Mouse (Mus musculus) neural tube, embryonic 13.5 days (tissue): ENCODE measurements around the gene Bmp2. TPM values are rescaled to one million over a fixed set of nuclear protein-coding genes. Genes with fewer than 3 reads are reported as not detected.
A peak's percentile ranks its signal among the peaks of the same experiment; 100 is the strongest.

Experiments
- ATAC-seq: fragments of 200-750 bp; cut with Nextera tagmentation; 2 replicates; pipeline ENCODE4 v1.8.0; 2017; ENCODE audit warnings: low read depth, mild to moderate bottlenecking, moderate TSS enrichment, moderate library complexity
- H3K27ac ChIP-seq: fragments of 300-500 bp; sonication (generic); replicated peaks from 2 replicates; pipeline ENCODE4 v1.5.1; 2015; ENCODE audit warnings: moderate library complexity, mild to moderate bottlenecking, inconsistent platforms
- H3K27me3 ChIP-seq: fragments of 300-500 bp; sonication (generic); 2 replicates; pipeline ENCODE4 v1.6.1; 2015; ENCODE audit warnings: mild to moderate bottlenecking, inconsistent platforms
- H3K36me3 ChIP-seq: fragments of 300-500 bp; sonication (generic); 2 replicates; pipeline ENCODE4 v1.6.1; 2015; ENCODE audit warnings: mild to moderate bottlenecking, inconsistent platforms
- H3K4me1 ChIP-seq: fragments of 300-500 bp; sonication (generic); replicated peaks from 2 replicates; pipeline ENCODE4 v1.6.1; 2015; ENCODE audit warnings: inconsistent platforms
- H3K4me2 ChIP-seq: fragments of 300-500 bp; sonication (generic); 2 replicates; pipeline ENCODE4 v1.6.1; 2015; ENCODE audit warnings: inconsistent platforms, mild to moderate bottlenecking, moderate library complexity
- H3K4me3 ChIP-seq: fragments of 300-500 bp; sonication (generic); 2 replicates; pipeline ENCODE4 v1.5.1; 2015; ENCODE audit warnings: mild to moderate bottlenecking, inconsistent platforms
- H3K9ac ChIP-seq: fragments of 300-500 bp; sonication (generic); 2 replicates; pipeline ENCODE4 v1.6.1; 2015; ENCODE audit warnings: moderate library complexity, mild to moderate bottlenecking, inconsistent platforms
- H3K9me3 ChIP-seq: fragments of 300-500 bp; sonication (generic); 2 replicates; pipeline ENCODE4 v1.6.1; 2016; ENCODE audit warnings: inconsistent platforms
- WGBS: fragments of 180-500 bp; shearing (Covaris S2); methylation state at CpG from one replicate; pipeline ENCODE4 v1.1.7; 2015; 5-methylcytosine and 5-hydroxymethylcytosine counted together
- polyA plus RNA-seq: library from polyadenylated mRNA; unstranded; fragments of >200 nt; fragmentation: Nextera tagmentation; extraction: Ambion mirVana; gene quantifications from 2 replicates; pipeline ENCODE4 v1.2.1, GENCODE M21; 2015

The Bmp2 gene
- polyA plus RNA-seq, 1 experiment from 2014 or later: 2.6 TPM

- Histone ChIP-seq H3K9me3 (no peaks in the 10 kb centered on the region), H3K4me3 (no peak overlapping the region), H3K4me2 (no peak overlapping the region), H3K36me3 (no peaks in the 10 kb centered on the region), H3K4me1 (no peaks in the 10 kb centered on the region), H3K9ac (no peak overlapping the region), H3K27ac (no peak overlapping the region), H3K27me3 (no peaks in the 10 kb centered on the region)
- no peak for ATAC-seq
- WGBS: 79% methylated on average over 3 of the region's 3 CpGs
Observed at GRCm38 (mm10) chr2:133533073-133533472, 18.9 kb upstream of the Bmp2 start.

- no peak overlapping the region for H3K27ac ChIP-seq
- H3K4me1 ChIP-seq: no peaks in the 10 kb centered on the region
- H3K27me3 ChIP-seq: no peaks in the 10 kb centered on the region
- WGBS: 62% methylated on average over 9 of the region's 9 CpGs
- no peak overlapping the region for H3K9ac ChIP-seq
- no peaks in the 10 kb centered on the region for H3K36me3 ChIP-seq
- no peak for ATAC-seq
- no peak overlapping the region for H3K4me3 ChIP-seq
- H3K9me3 ChIP-seq: no peaks in the 10 kb centered on the region
- no peak overlapping the region for H3K4me2 ChIP-seq
Observed at GRCm38 (mm10) chr2:133535481-133535880, 16.5 kb upstream of the Bmp2 start.

GRCm38 (mm10) chr2:133536812-133537211 is 15.1 kb upstream of the Bmp2 start:
- 87% methylated on average over 7 of the region's 7 CpGs for WGBS
- H3K27ac ChIP-seq: no peak overlapping the region
- no peak for ATAC-seq

GRCm38 (mm10) chr2:133540702-133541101 is 11.3 kb upstream of the Bmp2 start:
- Histone ChIP-seq H3K4me1 (no peaks in the 10 kb centered on the region), H3K9me3 (no peaks in the 10 kb centered on the region), H3K27ac (no peak overlapping the region), H3K4me3 (no peak overlapping the region), H3K9ac (no peak overlapping the region), H3K36me3 (no peaks in the 10 kb centered on the region), H3K4me2 (no peak overlapping the region), H3K27me3 (no peaks in the 10 kb centered on the region)
- WGBS: 43% methylated on average over 1 of the region's 1 CpGs
- no peak for ATAC-seq

More at GRCm38 (mm10) chr2:133536812-133537211, 15.1 kb upstream of the Bmp2 start:
- Histone ChIP-seq H3K9ac (no peak overlapping the region), H3K4me1 (no peaks in the 10 kb centered on the region), H3K4me3 (no peak overlapping the region), H3K9me3 (no peaks in the 10 kb centered on the region), H3K4me2 (no peak overlapping the region), H3K27me3 (no peaks in the 10 kb centered on the region), H3K36me3 (no peaks in the 10 kb centered on the region)

- Histone ChIP-seq H3K27me3 (peaks cover 49% of the 10 kb centered on the region), H3K4me1 (peaks cover 31% of the 10 kb centered on the region)
Observed at GRCm38 (mm10) chr2:133550238-133550682, 1.7 kb upstream of the Bmp2 start.

GRCm38 (mm10) chr2:133552842-133553465 is 995 bp downstream of the Bmp2 start:
- Histone ChIP-seq H3K4me3 (peak overlapping the region; percentile 67), H3K9ac (peak overlapping the region; percentile 73), H3K4me1 (peaks cover 31% of the 10 kb centered on the region), H3K36me3 (no peaks in the 10 kb centered on the region), H3K27me3 (peaks cover 72% of the 10 kb centered on the region), H3K9me3 (no peaks in the 10 kb centered on the region), H3K27ac (no peak overlapping the region), H3K4me2 (peak overlapping the region; percentile 84)
- peak; percentile 54 for ATAC-seq
- WGBS: 2% methylated on average over 48 of the region's 48 CpGs

More at GRCm38 (mm10) chr2:133550238-133550682, 1.7 kb upstream of the Bmp2 start:
- Histone ChIP-seq H3K4me2 (no peak overlapping the region), H3K36me3 (no peaks in the 10 kb centered on the region), H3K9me3 (no peaks in the 10 kb centered on the region), H3K9ac (no peak overlapping the region), H3K4me3 (no peak overlapping the region), H3K27ac (no peak overlapping the region)
- 34% methylated on average over 4 of the region's 4 CpGs for WGBS
- no peak for ATAC-seq

- H3K4me3 ChIP-seq: peak overlapping the region; percentile 67
- WGBS: 35% methylated on average over 9 of the region's 9 CpGs
- peaks cover 31% of the 10 kb centered on the region for H3K4me1 ChIP-seq
- no peak overlapping the region for H3K27ac ChIP-seq
- no peak for ATAC-seq
- H3K9me3 ChIP-seq: no peaks in the 10 kb centered on the region
- H3K36me3 ChIP-seq: no peaks in the 10 kb centered on the region
- H3K4me2 ChIP-seq: peak overlapping the region; percentile 84
- H3K9ac ChIP-seq: peak overlapping the region; percentile 64
- peaks cover 72% of the 10 kb centered on the region for H3K27me3 ChIP-seq
Observed at GRCm38 (mm10) chr2:133553911-133554285, 1.9 kb downstream of the Bmp2 start.

- Histone ChIP-seq H3K9ac (peak overlapping the region; percentile 64), H3K4me3 (peak overlapping the region; percentile 67), H3K36me3 (no peaks in the 10 kb centered on the region), H3K4me2 (peak overlapping the region; percentile 84), H3K9me3 (no peaks in the 10 kb centered on the region), H3K27me3 (peaks cover 72% of the 10 kb centered on the region), H3K4me1 (peaks cover 31% of the 10 kb centered on the region), H3K27ac (no peak overlapping the region)
- WGBS: under 1% methylated on average over 55 of the region's 55 CpGs
- peak; percentile 41 for ATAC-seq
Observed at GRCm38 (mm10) chr2:133554286-133555021, 2.5 kb downstream of the Bmp2 start.

GRCm38 (mm10) chr2:133564248-133564886 is 12.4 kb downstream of the Bmp2 start:
- no peaks in the 10 kb centered on the region for H3K4me1 ChIP-seq
- H3K9ac ChIP-seq: no peak overlapping the region
- no peak overlapping the region for H3K27ac ChIP-seq
- WGBS: 83% methylated on average over 10 of the region's 10 CpGs
- H3K4me2 ChIP-seq: no peak overlapping the region
- no peaks in the 10 kb centered on the region for H3K36me3 ChIP-seq
- ATAC-seq: no peak
- no peaks in the 10 kb centered on the region for H3K9me3 ChIP-seq
- H3K4me3 ChIP-seq: no peak overlapping the region
- no peaks in the 10 kb centered on the region for H3K27me3 ChIP-seq

- Histone ChIP-seq H3K4me2 (no peak overlapping the region), H3K27me3 (no peaks in the 10 kb centered on the region), H3K36me3 (no peaks in the 10 kb centered on the region), H3K4me1 (no peaks in the 10 kb centered on the region), H3K4me3 (no peak overlapping the region), H3K9ac (no peak overlapping the region), H3K9me3 (no peaks in the 10 kb centered on the region), H3K27ac (no peak overlapping the region)
- 74% methylated on average over 5 of the region's 5 CpGs for WGBS
- ATAC-seq: no peak
Observed at GRCm38 (mm10) chr2:133565424-133565823, 13.5 kb downstream of the Bmp2 start.

GRCm38 (mm10) chr2:133565995-133566710 is 14.2 kb downstream of the Bmp2 start:
- H3K4me2 ChIP-seq: no peak overlapping the region
- WGBS: 64% methylated on average over 14 of the region's 14 CpGs
- H3K9me3 ChIP-seq: no peaks in the 10 kb centered on the region
- no peaks in the 10 kb centered on the region for H3K4me1 ChIP-seq
- H3K9ac ChIP-seq: no peak overlapping the region
- H3K4me3 ChIP-seq: no peak overlapping the region
- H3K27me3 ChIP-seq: no peaks in the 10 kb centered on the region
- no peak for ATAC-seq
- H3K36me3 ChIP-seq: no peaks in the 10 kb centered on the region
- H3K27ac ChIP-seq: no peak overlapping the region
